Mouse (Mus musculus): ENCODE results near the gene Dcps. TPM values are rescaled to one million over a fixed set of nuclear protein-coding genes. Genes with fewer than 3 reads are reported as not detected.

Gene Dcps
- polyA plus RNA-seq, 1 experiment, result 31.1 TPM

GRCm38 (mm10) chr9:35200529-35201060 lies 24.7 kb upstream of the Dcps start:
- Histone ChIP-seq H3K27ac (ENCODE audit: control insufficient read depth, insufficient read depth, low read depth, low read length, poor library complexity) (no peak overlapping the region), H3K4me1 (ENCODE audit: control insufficient read depth, insufficient read depth, low read length) (peaks cover 7% of the 10 kb centered on the region), H3K4me3 (replicated peaks; ENCODE audit: control insufficient read depth, low read depth, low read length) (no peak overlapping the region)
- TF ChIP-seq POLR2A (IDR thresholded peaks at IDR 0.05; ENCODE audit: borderline replicate concordance, control insufficient read depth, low read depth, low read length) (no peak), CTCF (IDR thresholded peaks at IDR 0.05; ENCODE audit: control insufficient read depth, insufficient read depth, low read length) (no peak)
- 48% methylated on average over 9 of the region's 9 CpGs for WGBS

DNA sequence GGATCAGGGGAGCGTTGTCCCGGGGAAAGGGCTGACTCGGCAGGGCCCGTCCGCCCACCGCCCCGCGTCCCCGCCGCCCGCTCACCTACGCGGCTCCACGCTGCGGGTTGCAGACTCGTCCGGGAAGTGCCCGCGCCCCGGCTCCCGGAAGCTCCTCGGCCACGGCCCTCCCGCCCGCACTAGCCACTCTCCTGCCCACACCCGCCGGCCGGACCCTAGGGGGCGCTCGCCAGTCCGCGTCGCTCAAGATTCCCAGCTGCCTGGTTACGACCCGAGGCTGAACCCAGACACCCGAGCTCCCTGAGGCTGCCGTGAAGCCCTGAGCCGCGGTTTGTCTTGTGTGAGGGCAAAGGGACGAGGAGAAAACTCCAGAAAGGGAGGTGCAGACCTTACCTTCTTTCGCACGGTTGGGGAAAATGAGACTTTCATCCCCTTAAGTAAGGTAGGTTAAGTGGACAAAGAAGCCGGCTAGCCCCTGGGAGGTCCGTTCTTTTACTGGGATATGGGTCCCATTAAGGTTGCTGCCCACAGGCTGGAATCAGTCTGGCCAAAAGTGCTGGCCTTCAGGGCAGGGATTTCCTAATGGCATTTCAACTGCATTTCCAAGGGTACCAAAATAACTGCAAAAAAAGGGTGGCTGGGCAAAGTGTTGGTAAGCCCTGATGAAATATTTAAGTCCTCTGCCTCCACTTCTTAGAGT lies 24.1 kb upstream of the Dcps start, which contains the start of the genes Srpr and Tirap:
Gene Srpr (plus strand): TSS at position 404 of the 700 bp plus-strand sequence.
Gene Tirap (minus strand): TSS at position 520 of the 700 bp plus-strand sequence.
- under 1% methylated on average over 43 of the region's 44 CpGs for WGBS
- H3K4me3 ChIP-seq (replicated peaks; ENCODE audit: control insufficient read depth, low read depth, low read length), result peak within 1 kb of the TSS; percentile 89
- peaks cover 7% of the 10 kb centered on the region for H3K4me1 ChIP-seq (ENCODE audit: control insufficient read depth, insufficient read depth, low read length)
- peak; percentile 84 for TF ChIP-seq CTCF (IDR thresholded peaks at IDR 0.05; ENCODE audit: control insufficient read depth, insufficient read depth, low read length)
- no peak for TF ChIP-seq POLR2A (IDR thresholded peaks at IDR 0.05; ENCODE audit: borderline replicate concordance, control insufficient read depth, low read depth, low read length)
- H3K27ac ChIP-seq (ENCODE audit: control insufficient read depth, insufficient read depth, low read depth, low read length, poor library complexity), result peak within 1 kb of the TSS; percentile 82

DNA sequence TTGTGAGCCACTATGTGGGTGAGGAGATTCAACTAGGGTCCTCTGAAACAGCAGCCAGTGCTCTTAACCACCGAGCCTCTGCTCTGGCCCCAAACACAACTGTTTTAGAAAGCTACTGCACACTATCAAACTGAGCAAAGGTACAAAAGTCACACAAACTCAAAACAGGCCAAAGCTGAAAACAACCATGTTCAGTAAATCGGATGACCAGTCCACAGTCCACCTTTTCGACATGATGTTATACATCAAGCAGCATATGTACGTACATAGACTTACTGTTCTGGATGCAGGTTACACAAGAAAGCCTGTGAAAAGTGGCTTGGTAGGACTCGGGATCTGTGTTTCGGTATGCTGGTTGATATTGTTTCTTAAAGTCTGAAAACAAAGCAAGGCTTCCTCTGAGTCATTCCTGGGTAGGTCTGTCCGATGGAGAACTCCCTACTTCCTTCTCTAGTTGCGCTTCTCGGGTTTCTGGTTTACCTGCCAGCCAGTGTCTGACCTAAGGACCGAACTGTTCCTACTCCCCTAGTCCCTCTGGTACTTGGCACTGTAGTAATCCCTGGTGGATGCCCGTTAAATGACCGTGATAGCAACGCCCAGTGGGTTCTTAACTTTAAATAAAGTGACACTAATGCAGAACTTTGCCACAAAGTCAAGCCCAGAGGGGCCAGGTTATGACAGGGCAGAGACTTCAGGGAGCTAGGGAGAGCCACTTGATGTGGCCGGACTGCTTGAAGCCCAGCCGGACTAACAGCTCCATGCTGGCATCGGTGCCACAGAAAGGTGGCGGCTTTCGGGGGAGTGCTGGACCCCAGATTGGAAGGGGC lies 23.3 kb upstream of the Dcps start:
- TF ChIP-seq CTCF (IDR thresholded peaks at IDR 0.05; ENCODE audit: control insufficient read depth, insufficient read depth, low read length) (no peak), POLR2A (IDR thresholded peaks at IDR 0.05; ENCODE audit: borderline replicate concordance, control insufficient read depth, low read depth, low read length) (no peak)
- Histone ChIP-seq H3K4me3 (replicated peaks; ENCODE audit: control insufficient read depth, low read depth, low read length) (peak overlapping the region; percentile 89), H3K4me1 (ENCODE audit: control insufficient read depth, insufficient read depth, low read length) (peaks cover 7% of the 10 kb centered on the region), H3K27ac (ENCODE audit: control insufficient read depth, insufficient read depth, low read depth, low read length, poor library complexity) (peak overlapping the region; percentile 82)
- WGBS, result 18% methylated on average over 18 of the region's 18 CpGs

GRCm38 (mm10) chr9:35198351-35198750 lies 22.5 kb upstream of the Dcps start:
- H3K27ac ChIP-seq (ENCODE audit: control insufficient read depth, insufficient read depth, low read depth, low read length, poor library complexity), result peak overlapping the region; percentile 33; the same call in 1 of the 2 replicates
- peak overlapping the region; percentile 89 for H3K4me3 ChIP-seq (replicated peaks; ENCODE audit: control insufficient read depth, low read depth, low read length)
- TF ChIP-seq POLR2A (IDR thresholded peaks at IDR 0.05; ENCODE audit: borderline replicate concordance, control insufficient read depth, low read depth, low read length), result no peak
- no peak for TF ChIP-seq CTCF (IDR thresholded peaks at IDR 0.05; ENCODE audit: control insufficient read depth, insufficient read depth, low read length)
- H3K4me1 ChIP-seq (ENCODE audit: control insufficient read depth, insufficient read depth, low read length), result peaks cover 7% of the 10 kb centered on the region
- WGBS, result 80% methylated on average over 10 of the region's 10 CpGs

DNA sequence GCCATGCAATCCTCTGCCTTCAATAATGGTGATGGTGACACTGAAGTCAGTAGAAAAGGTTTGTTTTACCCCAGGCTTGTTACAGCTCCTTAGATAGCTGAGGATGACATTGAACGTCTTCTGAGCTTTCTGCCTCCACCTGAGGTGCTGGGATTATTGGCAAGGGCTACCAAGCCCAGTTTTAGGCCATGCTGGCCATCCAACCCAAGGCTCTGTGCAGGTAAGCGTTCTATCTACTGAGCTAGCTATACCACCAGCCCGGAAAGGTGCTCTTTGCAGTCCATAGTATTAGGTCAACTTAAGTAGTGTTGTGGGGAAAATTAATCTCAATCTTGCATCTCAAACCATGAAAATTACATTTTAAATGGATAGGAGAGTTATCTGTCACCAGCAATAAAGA lies 21.8 kb upstream of the Dcps start:
- TF ChIP-seq CTCF (IDR thresholded peaks at IDR 0.05; ENCODE audit: control insufficient read depth, insufficient read depth, low read length) (no peak), POLR2A (IDR thresholded peaks at IDR 0.05; ENCODE audit: borderline replicate concordance, control insufficient read depth, low read depth, low read length) (no peak)
- Histone ChIP-seq H3K4me1 (ENCODE audit: control insufficient read depth, insufficient read depth, low read length) (peaks cover 7% of the 10 kb centered on the region), H3K4me3 (replicated peaks; ENCODE audit: control insufficient read depth, low read depth, low read length) (no peak overlapping the region), H3K27ac (ENCODE audit: control insufficient read depth, insufficient read depth, low read depth, low read length, poor library complexity) (no peak overlapping the region)
- WGBS, result 86% methylated on average over 3 of the region's 3 CpGs

DNA sequence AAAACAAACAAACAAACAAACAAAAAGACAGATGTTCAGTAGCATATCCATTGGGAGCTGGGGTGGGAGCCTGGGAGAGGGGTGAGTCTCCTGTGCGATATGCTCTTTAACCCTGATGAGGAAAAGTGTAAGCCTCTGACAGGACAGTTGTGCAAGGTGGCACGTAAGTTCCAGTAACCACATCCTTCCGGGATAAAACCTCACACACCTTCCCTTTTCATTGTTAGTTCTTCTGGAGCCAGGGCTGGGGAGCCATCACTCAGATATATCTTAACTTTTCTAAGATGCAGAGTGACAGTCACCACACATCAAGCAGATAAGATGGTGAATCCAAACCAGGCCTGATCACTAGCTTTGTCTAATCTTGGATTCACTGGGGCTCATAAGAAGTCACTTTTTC lies 18.2 kb upstream of the Dcps start:
- H3K4me1 ChIP-seq (ENCODE audit: control insufficient read depth, insufficient read depth, low read length), result peaks cover 4% of the 10 kb centered on the region; the same call in 1 of the 2 replicates
- TF ChIP-seq POLR2A (IDR thresholded peaks at IDR 0.05; ENCODE audit: borderline replicate concordance, control insufficient read depth, low read depth, low read length), result no peak
- TF ChIP-seq CTCF (IDR thresholded peaks at IDR 0.05; ENCODE audit: control insufficient read depth, insufficient read depth, low read length), result no peak
- WGBS, result 42% methylated on average over 3 of the region's 3 CpGs
- H3K4me3 ChIP-seq (replicated peaks; ENCODE audit: control insufficient read depth, low read depth, low read length), result no peak overlapping the region
- H3K27ac ChIP-seq (ENCODE audit: control insufficient read depth, insufficient read depth, low read depth, low read length, poor library complexity), result no peak overlapping the region

- no peak overlapping the region for H3K27ac ChIP-seq (ENCODE audit: control insufficient read depth, insufficient read depth, low read depth, low read length, poor library complexity)
- TF ChIP-seq CTCF (IDR thresholded peaks at IDR 0.05; ENCODE audit: control insufficient read depth, insufficient read depth, low read length), result no peak
- TF ChIP-seq POLR2A (IDR thresholded peaks at IDR 0.05; ENCODE audit: borderline replicate concordance, control insufficient read depth, low read depth, low read length), result no peak
- WGBS, result 84% methylated on average over 11 of the region's 11 CpGs
- H3K4me1 ChIP-seq (ENCODE audit: control insufficient read depth, insufficient read depth, low read length), result peaks cover 2% of the 10 kb centered on the region; the same call in 1 of the 2 replicates
- H3K4me3 ChIP-seq (replicated peaks; ENCODE audit: control insufficient read depth, low read depth, low read length), result no peak overlapping the region
These were observed 17.2 kb upstream of the Dcps start for GRCm38 (mm10) chr9:35192983-35193542.

DNA sequence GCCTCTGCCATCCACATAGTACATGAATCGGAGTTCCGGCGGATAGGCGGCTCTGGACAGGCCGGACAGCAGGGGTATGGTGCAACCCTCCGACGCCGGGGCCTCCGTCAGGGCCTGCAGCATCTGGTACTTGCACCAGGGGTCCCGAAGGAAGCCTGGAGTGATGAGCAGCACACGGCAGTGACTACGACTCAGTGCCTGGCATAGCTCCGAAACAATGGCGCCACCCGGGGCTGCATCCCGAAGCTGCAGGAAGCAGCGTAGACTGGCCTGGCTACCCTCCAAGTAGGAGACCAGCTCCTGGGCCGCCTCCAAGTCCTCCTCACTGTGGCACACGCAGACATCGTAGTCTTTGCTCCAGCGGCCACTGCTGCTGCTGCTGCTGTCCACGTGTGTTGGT lies 12.8 kb upstream of the Dcps start:
- no peak overlapping the region for H3K4me3 ChIP-seq (replicated peaks; ENCODE audit: control insufficient read depth, low read depth, low read length)
- no peak for TF ChIP-seq CTCF (IDR thresholded peaks at IDR 0.05; ENCODE audit: control insufficient read depth, insufficient read depth, low read length)
- no peak; the same call in 1 of the 2 replicates for TF ChIP-seq POLR2A (IDR thresholded peaks at IDR 0.05; ENCODE audit: borderline replicate concordance, control insufficient read depth, low read depth, low read length)
- WGBS, result 84% methylated on average over 22 of the region's 22 CpGs
- H3K27ac ChIP-seq (ENCODE audit: control insufficient read depth, insufficient read depth, low read depth, low read length, poor library complexity), result no peak overlapping the region
- peaks cover 2% of the 10 kb centered on the region for H3K4me1 ChIP-seq (ENCODE audit: control insufficient read depth, insufficient read depth, low read length)

Data from bone marrow, adult 2 months (tissue).